Mouse (Mus musculus) activated CD4-positive, CD25-positive, alpha-beta regulatory T cell (primary cell): ENCODE measurements around the gene Rab42. TPM values are rescaled to one million over a fixed set of nuclear protein-coding genes. Genes with fewer than 3 reads are reported as not detected.

Experiments used
- polyA plus RNA-seq, 2 experiments: library from polyadenylated mRNA; unstranded; fragments of 100-300 nt; shearing (Covaris generic); gene quantifications; one replicate each; pipeline ENCODE4 v1.2.1; 2017

Rab42 gene
- 1 to 10 TPM in 1 of 2 experiments, not detected in 1; 1.1 TPM for polyA plus RNA-seq

DNA sequence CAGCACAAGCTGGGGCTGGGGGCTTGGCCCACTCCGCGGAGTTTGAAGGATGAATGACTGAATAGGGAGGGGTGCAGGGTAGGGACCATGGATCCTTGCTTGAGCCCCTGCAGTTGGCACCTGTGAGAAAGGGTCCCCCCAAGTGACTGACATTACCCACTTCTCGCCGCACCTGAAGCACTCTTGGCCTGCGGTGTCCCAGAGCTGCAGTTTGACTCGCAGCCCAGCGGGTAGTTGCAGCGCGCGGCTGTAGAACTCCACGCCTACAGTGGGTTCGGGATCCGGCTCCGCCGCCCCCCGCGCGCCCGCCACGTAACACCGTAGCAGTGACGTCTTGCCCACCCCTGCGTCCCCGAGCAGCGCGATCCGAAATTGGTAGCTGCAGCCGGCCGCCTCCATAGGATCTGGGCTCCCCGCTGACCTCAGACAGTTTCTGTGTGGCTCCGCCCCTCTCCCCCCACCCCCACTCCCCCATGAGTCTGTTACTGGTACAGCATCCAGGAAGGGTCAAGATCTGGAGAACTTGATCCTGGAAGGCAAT is at the start of gene Rab42:
Gene Rab42 (minus strand): TSS at position 447 of the 541 bp plus-strand sequence.

DNA sequence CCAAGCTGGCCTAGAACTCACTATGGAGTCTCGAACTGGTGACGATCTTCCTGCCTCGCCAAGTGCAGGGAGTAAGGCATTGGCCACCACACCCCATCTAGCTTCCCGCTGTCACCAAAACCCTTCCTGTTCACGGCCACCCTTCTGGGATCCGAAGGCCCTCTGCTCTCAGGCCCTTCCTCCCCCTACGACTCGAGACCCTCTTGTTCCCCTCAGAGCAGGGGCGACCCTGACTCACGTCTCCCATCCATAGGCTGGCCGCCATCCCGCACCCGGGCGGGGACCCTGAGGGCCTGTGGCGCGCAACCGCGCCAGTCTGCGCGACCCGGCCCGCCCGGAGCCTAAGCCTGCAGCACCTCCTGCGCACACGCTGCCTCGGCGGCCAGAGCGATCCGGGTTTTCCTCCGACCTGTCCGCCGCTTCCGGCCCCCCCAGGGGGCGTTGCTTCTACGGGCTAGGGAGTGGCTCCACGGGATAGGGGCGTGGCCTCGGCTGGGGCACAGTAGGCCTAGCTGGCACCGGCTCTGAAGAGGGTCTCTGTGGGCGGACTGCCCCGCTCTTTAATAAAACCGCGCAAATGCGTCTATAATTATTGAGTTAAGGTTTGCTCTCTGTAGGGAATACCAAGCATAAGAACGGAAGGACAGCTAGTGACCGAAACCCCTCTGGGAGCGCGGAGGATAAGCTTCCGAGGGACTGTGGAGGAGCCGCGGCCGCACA is 26.1 kb upstream of the Rab42 start, which contains the start of gene Trnau1ap:
Gene Trnau1ap (minus strand): TSS at position 424 of the 720 bp plus-strand sequence.

DNA sequence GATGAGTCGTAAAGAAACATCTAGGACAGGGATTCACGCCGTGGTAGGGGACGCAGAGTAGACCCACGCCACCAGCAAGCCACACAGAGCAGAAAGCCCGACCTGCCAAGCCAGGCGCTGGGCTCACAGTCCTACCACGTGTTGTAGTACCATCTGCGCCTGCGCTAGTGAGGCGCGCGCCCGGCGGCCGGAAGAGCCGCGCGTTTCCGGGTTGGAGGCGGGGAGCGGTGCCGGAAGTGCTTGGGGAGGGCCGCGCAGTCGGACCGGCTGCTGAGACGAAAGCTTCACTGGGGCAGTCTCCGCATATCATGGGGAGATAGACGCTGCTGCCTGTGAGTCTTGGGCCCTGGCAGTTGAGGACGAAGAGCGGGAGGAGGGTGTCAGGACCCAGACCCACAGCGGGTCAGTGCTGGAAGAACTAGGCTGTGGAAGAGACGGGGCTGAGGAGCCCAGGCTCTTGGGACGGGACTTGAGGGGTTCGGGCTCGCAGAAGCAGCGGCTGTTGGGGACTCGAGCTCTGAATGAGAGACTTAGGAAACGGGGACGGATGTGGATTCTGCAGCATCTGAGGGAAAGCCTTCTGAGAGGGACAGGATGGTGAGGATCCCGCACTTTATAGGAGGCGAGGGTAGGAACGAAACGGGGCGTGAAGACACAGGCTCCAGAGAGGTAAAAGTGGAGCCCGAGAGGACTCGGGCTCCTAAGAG is 28.9 kb downstream of the Rab42 start, which contains the start of gene Taf12:
Gene Taf12 (plus strand): TSS at position 220 of the 707 bp plus-strand sequence.

DNA sequence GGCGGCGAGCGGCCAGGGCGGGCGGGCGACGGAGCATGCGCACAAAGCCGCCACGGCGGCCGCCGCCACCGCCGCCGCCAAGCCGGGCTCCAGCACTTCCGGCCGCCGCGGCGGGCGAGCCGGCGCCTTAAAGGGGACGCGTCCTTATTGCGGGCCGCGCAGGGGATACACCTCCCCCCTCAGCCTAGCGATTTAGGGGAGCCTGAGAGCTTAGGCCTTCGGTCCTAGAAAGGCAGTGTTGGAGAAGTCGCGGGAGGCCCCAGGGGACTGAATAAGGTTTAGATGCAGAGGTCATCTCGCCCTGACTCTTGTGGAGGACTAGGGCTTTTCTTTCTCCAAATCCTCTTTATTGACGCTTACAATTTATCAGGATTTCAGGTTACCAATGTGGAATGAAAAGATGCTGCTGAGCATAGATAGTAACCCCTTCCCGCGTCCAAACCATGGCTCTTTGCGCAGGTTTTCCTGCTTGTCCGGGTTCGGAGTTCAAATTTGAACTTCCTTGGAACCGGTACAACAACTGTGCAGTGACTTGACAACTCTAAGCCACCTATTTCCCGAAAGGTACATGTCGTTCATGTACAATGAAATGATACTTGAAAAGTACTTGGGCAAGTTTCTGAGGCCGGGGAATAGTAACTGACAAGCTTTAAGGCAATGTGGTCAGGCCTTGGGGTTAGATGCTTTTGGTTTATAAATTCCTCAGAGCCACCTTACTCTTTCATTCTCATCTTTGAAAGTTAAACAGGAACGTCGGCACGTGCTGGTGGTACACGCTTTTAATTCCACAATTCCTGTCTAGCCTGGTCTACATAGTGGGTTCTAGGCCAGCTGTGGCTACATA is 41.4 kb downstream of the Rab42 start, which contains the start of gene Gmeb1:
Gene Gmeb1 (minus strand): TSS at position 89 of the 844 bp plus-strand sequence.

Other genes starting within 250 kb of the Rab42 start
- gene Gm10300, start 228.7 kb downstream of the Rab42 start, polyA plus RNA-seq: not detected
- gene Epb41, start 228.1 kb downstream of the Rab42 start, polyA plus RNA-seq: 10 to 100 TPM; 63.3 to 69.8 TPM
- gene Oprd1, start 158.9 kb downstream of the Rab42 start, polyA plus RNA-seq: not detected
- gene Ythdf2, start 91.1 kb downstream of the Rab42 start, polyA plus RNA-seq: 100 to 1,000 TPM; 107 to 122 TPM
- 1 to 10 TPM; 4.1 to 6.0 TPM for gene Gmeb1, start 41.8 kb downstream of the Rab42 start, polyA plus RNA-seq
- 10 to 100 TPM; 75.5 to 80.7 TPM for gene Taf12, start 29.0 kb downstream of the Rab42 start, polyA plus RNA-seq
- gene Trnau1ap, start 26.2 kb upstream of the Rab42 start, polyA plus RNA-seq: 10 to 100 TPM; 58.3 to 64.4 TPM
- gene Rcc1, start 50.2 kb upstream of the Rab42 start, polyA plus RNA-seq: 10 to 100 TPM; 29.3 to 33.4 TPM
- gene Phactr4, start 119.1 kb upstream of the Rab42 start, polyA plus RNA-seq: 1 to 10 TPM; 2.7 to 4.4 TPM
- 10 to 100 TPM; 20.6 to 21.7 TPM for gene Med18, start 160.5 kb upstream of the Rab42 start, polyA plus RNA-seq
- 10 to 100 TPM in 1 of 2 experiments, 1 to 10 TPM in 1; 3.0 to 13.9 TPM for gene Sesn2, start 207.1 kb upstream of the Rab42 start, polyA plus RNA-seq
- gene Atpif1, start 230.3 kb upstream of the Rab42 start, polyA plus RNA-seq: 100 to 1,000 TPM; 201 to 250 TPM
- gene Dnajc8, start 232.2 kb upstream of the Rab42 start, polyA plus RNA-seq: 100 to 1,000 TPM; 211 to 287 TPM